Mouse (Mus musculus) ES-E14 (cell line): ENCODE measurements around the gene Prickle1.

Source experiments
- HCFC1 ChIP-seq: IDR thresholded peaks from 2 replicates; pipeline ENCODE4 v1.6.1; 2012; ENCODE audit warnings: low read length, inconsistent platforms, borderline replicate concordance; ENCODE audit not compliant: insufficient read depth
- MAFK ChIP-seq: IDR thresholded peaks from 2 replicates; pipeline ENCODE4 v1.6.1; 2014; ENCODE audit warnings: mild to moderate bottlenecking, low read depth, low read length, inconsistent platforms; ENCODE audit not compliant: insufficient read depth
- ZC3H11A ChIP-seq: IDR thresholded peaks from 2 replicates; pipeline ENCODE4 v1.6.1; 2012; ENCODE audit warnings: low read depth, mild to moderate bottlenecking, inconsistent platforms, low read length, borderline replicate concordance
- ZNF384 ChIP-seq: IDR thresholded peaks from 2 replicates; pipeline ENCODE4 v1.6.1; 2012; ENCODE audit warnings: low read depth, low read length, inconsistent platforms

GRCm38 (mm10) chr15:93484261-93484710 lies 111.4 kb downstream of the Prickle1 start:
- TF ChIP-seq ZC3H11A: no peak
- TF ChIP-seq ZNF384: no peak
- TF ChIP-seq MAFK: no peak
- TF ChIP-seq HCFC1: no peak
